Mouse (Mus musculus) testis, adult 2 months (tissue): ENCODE measurements around the gene Fcer1g. TPM values are rescaled to one million over a fixed set of nuclear protein-coding genes. Genes with fewer than 3 reads are reported as not detected.

Source experiments
- H3K27ac ChIP-seq: fragments of 200-500 bp; 2 replicates; pipeline ENCODE4 v1.5.1; 2012; ENCODE audit warnings: low read depth, low read length; ENCODE audit not compliant: control insufficient read depth, insufficient read depth
- H3K27me3 ChIP-seq: fragments of 200-500 bp; 2 replicates; pipeline ENCODE4 v1.6.1; 2012; ENCODE audit warnings: mild to moderate bottlenecking, low read length, moderate library complexity; ENCODE audit not compliant: control insufficient read depth, insufficient read depth
- H3K36me3 ChIP-seq: fragments of 200-500 bp; 2 replicates; pipeline ENCODE4 v1.6.1; 2012; ENCODE audit warnings: mild to moderate bottlenecking, low read length; ENCODE audit not compliant: control insufficient read depth, insufficient read depth
- H3K4me1 ChIP-seq: fragments of 200-500 bp; 2 replicates; pipeline ENCODE4 v1.6.1; 2012; ENCODE audit warnings: low read length; ENCODE audit not compliant: control insufficient read depth, insufficient read depth
- H3K4me3 ChIP-seq: fragments of 200-500 bp; 2 replicates; pipeline ENCODE4 v1.5.1; 2012; ENCODE audit warnings: low read depth, mild to moderate bottlenecking, low read length, moderate library complexity, mixed read lengths; ENCODE audit not compliant: control insufficient read depth
- CTCF ChIP-seq: fragments of 200-500 bp; IDR thresholded peaks from 2 replicates; pipeline ENCODE4 v1.5.1; 2012; ENCODE audit warnings: low read depth, mild to moderate bottlenecking, inconsistent platforms, low read length, moderate library complexity; ENCODE audit not compliant: control insufficient read depth, insufficient read depth, insufficient replicate concordance
- POLR2A ChIP-seq: fragments of 200-500 bp; IDR thresholded peaks from 2 replicates; pipeline ENCODE4 v1.6.1; 2012; ENCODE audit warnings: low read depth, mild to moderate bottlenecking, inconsistent platforms, low read length, moderate library complexity; ENCODE audit not compliant: control insufficient read depth
- polyA plus RNA-seq: library from polyadenylated mRNA; depleted of rRNA; stranded (reverse); fragments of >200 nt; gene quantifications from 2 replicates; pipeline ENCODE4 v1.2.3, GENCODE M21; 2012

Gene Fcer1g
- polyA plus RNA-seq, 1 experiment: 8.2 TPM

GRCm38 (mm10) chr1:171238463-171238862 is 4.3 kb upstream of the Fcer1g start:
- no peak overlapping the region for H3K4me3 ChIP-seq
- no peak overlapping the region for H3K27ac ChIP-seq
- TF ChIP-seq POLR2A (no peak), CTCF (peak; percentile 67; the same call in 1 of the 2 replicates)
- H3K36me3 ChIP-seq: peaks cover 7% of the 10 kb centered on the region
- peaks cover 2% of the 10 kb centered on the region; the same call in 1 of the 2 replicates for H3K4me1 ChIP-seq
- H3K27me3 ChIP-seq: no peaks in the 10 kb centered on the region

- Histone ChIP-seq H3K27ac (no peak overlapping the region), H3K4me3 (no peak overlapping the region), H3K36me3 (peaks cover 7% of the 10 kb centered on the region), H3K27me3 (no peaks in the 10 kb centered on the region), H3K4me1 (peaks cover 2% of the 10 kb centered on the region; the same call in 1 of the 2 replicates)
- TF ChIP-seq CTCF (no peak), POLR2A (no peak)
Observed at GRCm38 (mm10) chr1:171237438-171237837, 3.3 kb upstream of the Fcer1g start.

GRCm38 (mm10) chr1:171235791-171236190 is 1.6 kb upstream of the Fcer1g start:
- peaks cover 2% of the 10 kb centered on the region; the same call in 1 of the 2 replicates for H3K4me1 ChIP-seq
- TF ChIP-seq POLR2A: no peak
- no peak for TF ChIP-seq CTCF
- H3K27me3 ChIP-seq: no peaks in the 10 kb centered on the region
- peaks cover 7% of the 10 kb centered on the region for H3K36me3 ChIP-seq
- H3K4me3 ChIP-seq: no peak overlapping the region
- no peak overlapping the region for H3K27ac ChIP-seq

GRCm38 (mm10) chr1:171234538-171234937 is 373 bp upstream of the Fcer1g start:
- Histone ChIP-seq H3K4me3 (no peak overlapping the region), H3K4me1 (peaks cover 2% of the 10 kb centered on the region; the same call in 1 of the 2 replicates), H3K36me3 (peaks cover 7% of the 10 kb centered on the region), H3K27ac (peak overlapping the region; percentile 72), H3K27me3 (no peaks in the 10 kb centered on the region)
- TF ChIP-seq POLR2A (no peak), CTCF (no peak)

GRCm38 (mm10) chr1:171232800-171233730 is 1.1 kb downstream of the Fcer1g start:
- no peak for TF ChIP-seq CTCF
- TF ChIP-seq POLR2A: no peak

GRCm38 (mm10) chr1:171232348-171232747 is 1.8 kb downstream of the Fcer1g start:
- H3K27me3 ChIP-seq: no peaks in the 10 kb centered on the region
- H3K27ac ChIP-seq: peak overlapping the region; percentile 88
- no peak for TF ChIP-seq POLR2A
- TF ChIP-seq CTCF: no peak
- H3K4me1 ChIP-seq: peaks cover 2% of the 10 kb centered on the region; the same call in 1 of the 2 replicates
- H3K4me3 ChIP-seq: no peak overlapping the region
- H3K36me3 ChIP-seq: peaks cover 1% of the 10 kb centered on the region; the same call in 1 of the 2 replicates

More at GRCm38 (mm10) chr1:171232800-171233730, 1.1 kb downstream of the Fcer1g start:
- Histone ChIP-seq H3K4me1 (peaks cover 2% of the 10 kb centered on the region; the same call in 1 of the 2 replicates), H3K36me3 (peaks cover 3% of the 10 kb centered on the region), H3K27ac (peak overlapping the region; percentile 88), H3K27me3 (no peaks in the 10 kb centered on the region), H3K4me3 (no peak overlapping the region)

- Histone ChIP-seq H3K4me1 (peaks cover 2% of the 10 kb centered on the region; the same call in 1 of the 2 replicates), H3K27me3 (no peaks in the 10 kb centered on the region), H3K27ac (no peak overlapping the region), H3K4me3 (no peak overlapping the region), H3K36me3 (peaks cover 1% of the 10 kb centered on the region; the same call in 1 of the 2 replicates)
- TF ChIP-seq CTCF (no peak), POLR2A (no peak)
Observed at GRCm38 (mm10) chr1:171231844-171232243, 2.3 kb downstream of the Fcer1g start.
